Mouse (Mus musculus) hematopoietic multipotent progenitor cell, adult 10-12 weeks (in vitro differentiated cells): Measurements from ENCODE around the gene Gphn. TPM values are rescaled to one million over a fixed set of nuclear protein-coding genes. Genes with fewer than 3 reads are reported as not detected.

Source experiments
- polyA plus RNA-seq: library from polyadenylated mRNA; stranded (reverse); fragments of >175 nt; gene quantifications from 2 replicates; pipeline ENCODE4 v1.2.3, GENCODE M21; 2012; ENCODE audit warnings: low replicate concordance

The Gphn gene
- polyA plus RNA-seq, result 7.2 and 14.7 TPM in 2 replicates

GRCm38 (mm10) chr12:78225707-78226518 lies at the start of gene Gphn:
TSS of gene Gphn (plus strand) at chr12:78226379.

DNA sequence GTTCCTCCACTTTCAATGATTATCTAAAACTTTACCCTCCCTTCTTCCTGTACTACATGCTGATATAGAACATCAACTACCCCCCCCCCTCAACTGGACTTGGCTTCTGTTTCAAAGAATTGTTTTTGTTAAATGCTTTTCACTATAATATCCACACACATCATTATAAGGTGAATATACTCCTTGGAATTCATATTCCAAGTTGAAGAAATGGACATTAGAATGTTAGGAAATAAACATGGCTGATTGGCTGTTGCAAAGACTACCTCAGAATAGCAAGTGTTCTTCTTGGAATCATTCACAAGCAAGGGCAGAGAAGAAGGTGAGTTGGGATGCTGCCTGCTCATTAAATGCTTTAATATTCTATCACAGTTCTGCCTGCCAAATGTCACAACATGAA lies 32.2 kb upstream of the Gphn start, which contains the start of gene Gm6657:
Gm6657 (plus strand) TSS at position 301 of the 400 bp plus-strand sequence.

DNA sequence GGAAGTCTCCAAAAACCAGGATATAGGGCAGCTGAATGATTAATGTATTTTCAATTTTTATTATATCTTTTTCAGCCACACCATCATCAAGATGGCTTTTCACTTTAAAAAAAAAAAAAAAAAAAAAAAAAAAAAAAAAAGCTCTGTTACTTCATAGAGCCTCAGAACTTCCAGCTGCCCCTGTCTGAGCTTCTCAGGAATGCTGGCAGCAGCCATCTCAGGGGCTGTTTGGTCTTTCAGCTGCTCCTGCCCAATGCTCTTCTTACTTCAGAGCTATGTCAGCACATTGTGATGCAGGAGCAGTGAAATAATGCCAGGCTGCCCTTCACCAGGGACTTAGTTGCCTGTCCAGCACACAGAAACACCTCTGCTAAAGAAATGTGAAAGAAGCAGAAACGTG lies 465.1 kb downstream of the Gphn start, which contains the start of gene Fam71d:
Fam71d (plus strand) TSS at position 211 of the 400 bp plus-strand sequence.

Other genes with a start within 250 kb of the Gphn start
- not detected in 2 replicates for gene Gm6657, start 32.1 kb upstream of the Gphn start, polyA plus RNA-seq